Mouse (Mus musculus): Measurements from ENCODE around the gene Kptn.

Kptn gene

DNA sequence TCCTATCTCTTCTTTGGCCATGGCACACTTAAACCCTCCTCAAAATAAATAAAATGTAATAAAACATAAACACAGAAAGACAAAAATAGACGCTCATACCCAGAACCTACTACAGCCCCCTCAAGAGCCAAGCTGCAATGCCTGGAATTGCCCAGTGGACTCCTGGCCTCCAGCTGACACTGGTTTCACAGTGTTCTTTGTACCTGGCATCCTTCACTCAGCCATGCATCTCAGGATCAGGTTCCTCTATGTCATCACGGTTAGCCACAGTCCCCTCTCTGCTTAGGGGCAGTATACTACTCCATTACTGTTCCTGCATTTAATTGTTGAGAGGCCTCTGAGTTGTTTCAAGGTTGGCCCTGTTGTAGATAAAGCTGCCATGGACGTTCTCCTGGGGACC lies 13.2 kb downstream of the Kptn start:
- TF ChIP-seq GATA4 (IDR thresholded peaks at IDR 0.05; ENCODE audit: insufficient replicate concordance, low read length): no peak

DNA sequence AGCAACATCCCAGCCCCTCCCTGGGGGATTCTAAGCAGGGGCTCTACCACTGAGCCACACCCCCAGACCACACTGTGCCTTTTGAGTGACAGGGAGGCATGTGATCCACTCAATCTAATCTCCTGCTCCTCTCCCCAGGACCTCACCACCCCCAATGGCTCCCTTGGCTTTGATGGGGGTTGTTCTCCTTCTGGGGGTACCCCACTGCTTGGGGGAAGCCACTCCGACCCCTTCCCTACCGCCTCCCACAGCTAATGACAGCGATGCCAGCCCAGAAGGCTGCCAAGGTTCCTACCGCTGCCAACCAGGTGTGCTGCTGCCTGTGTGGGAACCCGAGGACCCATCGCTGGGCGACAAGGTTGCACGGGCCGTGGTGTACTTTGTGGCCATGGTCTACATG lies 14.0 kb downstream of the Kptn start:
- TF ChIP-seq GATA4 (IDR thresholded peaks at IDR 0.05; ENCODE audit: insufficient replicate concordance, low read length): no peak

DNA sequence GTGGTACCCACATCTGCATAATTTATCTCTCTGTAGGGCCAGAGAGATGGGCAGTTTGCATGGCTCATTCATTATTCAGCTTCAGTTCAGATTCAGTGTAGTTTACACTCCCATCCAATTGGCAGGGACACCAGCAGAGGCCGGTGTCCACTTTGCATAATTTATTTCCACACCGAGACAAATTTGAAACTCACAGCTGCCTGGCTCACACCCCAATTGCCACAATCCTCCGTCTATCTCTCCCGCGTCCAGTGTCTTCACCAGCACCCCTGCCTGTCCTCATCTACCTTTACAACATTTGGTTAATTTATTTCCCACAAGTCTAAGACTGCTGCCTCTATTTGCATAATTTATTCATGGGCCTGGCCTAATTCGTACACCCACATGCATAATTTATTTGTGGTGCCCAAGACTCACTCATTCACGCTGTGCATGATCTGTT lies 15.3 kb downstream of the Kptn start:
- no peak for TF ChIP-seq GATA4 (IDR thresholded peaks at IDR 0.05; ENCODE audit: insufficient replicate concordance, low read length)

DNA sequence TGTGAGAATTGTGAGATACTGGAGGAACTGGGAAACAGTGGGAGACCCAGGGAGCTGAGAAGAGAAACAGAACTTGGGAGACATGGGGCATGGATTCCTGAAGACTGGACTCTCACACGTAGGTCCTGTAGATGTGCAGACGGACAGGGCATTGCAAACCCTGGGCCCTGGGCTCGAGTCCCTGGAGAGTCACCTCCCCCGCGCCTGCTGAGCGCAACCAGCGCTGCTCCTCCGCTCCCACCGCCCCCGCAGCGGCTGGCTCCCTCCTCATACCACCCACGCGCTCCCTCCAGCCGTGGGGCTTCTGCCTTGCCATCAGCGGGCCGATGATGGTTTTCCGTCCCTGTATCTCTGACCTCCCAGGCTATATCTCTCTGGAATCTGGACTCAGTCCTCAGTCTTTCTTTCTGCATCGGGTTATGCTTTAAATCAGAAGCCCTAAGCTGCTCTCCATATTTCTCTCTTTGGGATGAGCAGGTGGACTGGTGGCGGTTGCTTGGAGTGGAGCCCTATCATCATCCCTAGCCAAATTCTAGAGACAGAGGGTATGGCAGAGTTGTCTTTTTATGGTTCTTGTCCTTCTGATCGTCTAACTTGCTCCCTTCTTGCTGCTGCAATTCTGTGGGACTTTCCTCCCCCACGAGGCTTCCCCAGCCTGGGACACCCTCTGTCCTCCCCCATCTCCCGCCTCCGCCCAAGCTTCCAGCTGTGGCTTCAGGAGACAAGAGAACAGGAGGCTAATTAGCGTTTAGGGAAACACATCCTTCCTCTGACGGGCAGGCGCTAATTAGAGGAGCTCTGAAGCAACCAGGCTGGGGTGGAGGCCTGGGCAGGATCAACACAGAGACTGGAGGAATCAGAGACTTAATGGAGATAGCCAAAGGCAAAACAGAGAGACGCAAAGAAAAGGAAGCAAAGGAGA lies 27.1 kb downstream of the Kptn start:
- TF ChIP-seq GATA4 (IDR thresholded peaks at IDR 0.05; ENCODE audit: insufficient replicate concordance, low read length): no peak

DNA sequence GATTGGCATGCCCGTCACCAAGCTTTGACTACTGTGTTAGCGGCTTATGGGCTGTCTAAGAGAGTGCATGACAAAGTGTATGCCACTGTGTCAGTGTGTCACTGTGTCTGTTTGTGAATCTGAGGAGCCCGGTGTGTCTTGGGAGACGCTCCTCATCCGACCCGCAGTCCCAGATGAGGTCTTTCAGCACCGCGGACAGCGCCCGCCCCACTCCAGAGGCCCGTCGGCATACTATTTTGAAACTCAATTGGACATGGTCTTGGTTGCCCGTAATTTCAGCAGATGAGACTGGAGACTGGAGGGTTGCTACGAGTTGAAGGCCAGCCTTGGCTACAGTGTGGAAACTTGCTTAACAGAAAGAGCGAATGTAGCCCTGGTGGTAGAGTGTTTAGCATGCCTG lies 27.9 kb downstream of the Kptn start:
- TF ChIP-seq GATA4 (IDR thresholded peaks at IDR 0.05; ENCODE audit: insufficient replicate concordance, low read length): no peak

DNA sequence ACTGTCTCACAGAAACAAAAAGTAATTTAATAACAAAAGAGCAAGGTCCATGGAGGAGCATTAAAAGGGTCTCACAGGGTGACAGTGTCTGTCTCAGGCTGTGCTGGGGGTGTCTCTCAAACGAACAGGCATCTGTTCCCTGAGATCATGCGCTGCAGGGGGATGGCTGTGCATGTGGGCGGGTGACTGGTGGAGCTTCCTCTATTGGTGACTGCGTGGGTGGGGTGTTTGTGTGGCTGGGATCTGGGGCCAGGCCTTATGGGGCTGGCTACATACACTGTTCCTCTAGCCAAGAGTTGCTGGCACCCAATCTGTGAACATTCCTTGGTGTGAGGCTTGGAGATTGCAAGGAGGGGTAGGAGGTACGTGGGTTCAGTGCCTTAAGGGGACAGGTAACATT lies 29.5 kb downstream of the Kptn start:
- no peak for TF ChIP-seq GATA4 (IDR thresholded peaks at IDR 0.05; ENCODE audit: insufficient replicate concordance, low read length)

DNA sequence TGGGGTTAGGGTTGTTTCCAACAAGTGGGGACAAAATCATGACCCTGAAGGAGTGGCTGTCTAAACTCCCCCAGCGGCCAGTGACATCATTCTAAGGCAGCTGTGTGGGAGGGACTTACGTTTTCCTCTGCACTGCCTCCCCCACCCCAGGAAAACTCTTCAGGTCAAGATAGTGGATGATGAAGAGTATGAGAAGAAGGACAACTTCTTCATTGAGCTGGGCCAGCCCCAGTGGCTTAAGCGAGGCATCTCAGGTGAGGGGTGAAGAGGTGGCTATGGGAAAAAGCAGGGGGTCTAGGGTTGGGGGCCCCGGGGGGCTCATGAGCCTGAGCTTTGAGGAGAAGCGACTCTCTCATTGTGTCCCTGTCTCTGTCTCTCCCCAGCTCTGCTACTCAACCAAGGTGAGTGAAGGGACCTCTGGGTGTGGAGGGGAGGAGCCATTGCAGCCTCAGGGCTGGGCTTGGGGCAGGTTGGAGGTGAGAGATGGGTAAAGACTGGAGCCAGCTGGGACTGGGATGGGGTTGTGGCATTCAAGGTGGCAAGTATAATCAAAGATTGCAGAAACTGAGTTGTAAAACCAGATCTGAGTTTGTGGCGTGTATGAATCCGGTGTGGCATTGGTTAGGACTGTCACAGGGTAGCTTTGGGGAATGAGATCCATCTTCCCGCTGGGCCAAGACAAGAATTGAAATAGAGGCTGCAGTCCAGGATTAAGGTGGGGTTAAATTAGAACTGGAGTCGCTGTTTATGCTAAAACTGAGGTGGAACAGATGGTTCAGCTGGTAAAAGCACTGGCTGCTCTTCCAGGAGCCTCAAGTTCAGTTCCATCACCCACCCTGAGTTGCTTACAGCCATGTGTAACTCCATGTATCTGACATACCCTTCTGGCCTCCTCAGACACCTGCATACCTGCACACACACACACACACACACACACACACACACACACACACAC lies 30.8 kb downstream of the Kptn start:
- no peak for TF ChIP-seq GATA4 (IDR thresholded peaks at IDR 0.05; ENCODE audit: insufficient replicate concordance, low read length)

DNA sequence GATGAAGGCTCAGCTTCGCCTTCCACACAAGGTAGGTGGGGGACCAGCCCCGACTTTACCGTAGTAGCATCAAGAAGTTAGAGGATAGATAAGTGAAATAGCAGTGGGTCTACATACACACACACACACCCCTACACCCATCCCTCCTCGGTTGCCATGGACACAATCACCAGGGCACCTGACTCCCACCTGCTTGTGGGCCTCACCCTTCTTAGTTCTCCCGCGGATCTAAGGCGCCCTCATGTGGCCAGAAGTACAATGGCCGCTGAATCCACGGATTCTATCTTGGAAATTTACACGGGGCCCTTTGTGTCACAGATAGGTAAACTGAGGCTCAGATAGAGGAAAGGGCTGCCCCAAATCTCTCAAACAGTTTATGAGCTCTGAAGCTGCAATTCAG lies 33.8 kb downstream of the Kptn start:
- TF ChIP-seq GATA4 (IDR thresholded peaks at IDR 0.05; ENCODE audit: insufficient replicate concordance, low read length): no peak

DNA sequence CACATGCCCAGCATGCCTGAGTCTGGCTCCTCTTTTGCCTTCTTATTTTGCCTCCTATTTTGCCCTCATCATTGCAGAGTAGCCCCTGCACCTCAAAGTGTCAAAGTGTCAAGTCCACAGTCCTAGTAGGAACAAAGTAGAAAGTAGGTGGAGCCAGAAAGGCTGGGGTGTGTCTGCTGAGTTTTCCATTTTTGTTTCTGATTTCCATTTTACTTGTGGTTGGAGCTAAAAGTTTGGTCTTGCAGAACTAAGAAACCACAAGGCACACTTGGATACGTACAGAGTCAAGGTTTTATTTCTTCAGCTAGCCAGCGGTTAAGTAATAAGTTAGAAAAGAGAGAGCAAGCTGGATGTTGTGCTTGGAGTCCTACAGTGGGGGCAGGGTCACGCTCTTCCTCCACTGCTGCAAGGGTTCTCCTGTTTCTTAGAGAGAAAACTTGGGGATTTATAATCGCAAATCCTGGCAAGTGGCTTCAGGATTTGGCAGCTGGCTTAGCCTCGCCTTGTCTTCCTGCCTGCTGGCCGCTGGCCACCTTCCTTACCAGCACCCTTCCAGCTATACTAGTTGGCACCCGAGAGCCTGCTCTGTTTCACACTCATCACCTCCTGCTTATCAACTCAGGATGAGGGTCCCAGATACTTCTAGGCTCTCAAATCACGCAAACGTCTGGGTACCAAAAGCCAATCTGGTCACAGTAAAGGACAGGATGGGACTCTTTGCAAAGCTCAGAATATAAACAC lies 35.6 kb downstream of the Kptn start:
- TF ChIP-seq GATA4 (IDR thresholded peaks at IDR 0.05; ENCODE audit: insufficient replicate concordance, low read length): no peak

DNA sequence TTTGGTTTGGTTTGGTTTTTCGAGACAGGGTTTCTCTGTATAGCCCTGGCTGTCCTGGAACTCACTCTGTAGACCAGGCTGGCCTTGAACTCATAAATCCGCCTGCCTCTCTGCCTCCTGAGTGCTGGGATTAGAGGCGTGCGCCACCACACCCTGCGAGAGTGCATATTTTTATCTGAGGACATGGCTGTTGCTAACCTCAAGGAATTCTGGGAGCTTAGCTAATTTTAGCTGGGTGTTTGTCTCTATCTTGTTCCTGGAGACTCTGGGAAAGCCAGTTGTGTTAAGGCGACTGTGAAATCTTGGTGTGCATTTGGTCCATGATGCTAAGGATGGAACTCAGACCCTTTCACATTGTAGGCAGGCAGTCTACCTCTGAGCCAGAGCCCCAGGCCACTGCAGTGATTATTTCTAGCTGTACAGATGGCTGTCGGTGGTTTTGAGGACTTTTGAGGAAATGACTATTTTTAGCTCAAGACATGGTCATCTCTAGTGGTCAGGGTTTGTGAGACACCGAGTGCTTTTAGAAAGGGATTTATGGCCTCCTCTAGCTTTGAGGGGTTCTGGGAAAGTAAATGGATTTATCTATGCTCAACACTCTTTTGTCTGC lies 36.5 kb downstream of the Kptn start:
- no peak for TF ChIP-seq GATA4 (IDR thresholded peaks at IDR 0.05; ENCODE audit: insufficient replicate concordance, low read length)

DNA sequence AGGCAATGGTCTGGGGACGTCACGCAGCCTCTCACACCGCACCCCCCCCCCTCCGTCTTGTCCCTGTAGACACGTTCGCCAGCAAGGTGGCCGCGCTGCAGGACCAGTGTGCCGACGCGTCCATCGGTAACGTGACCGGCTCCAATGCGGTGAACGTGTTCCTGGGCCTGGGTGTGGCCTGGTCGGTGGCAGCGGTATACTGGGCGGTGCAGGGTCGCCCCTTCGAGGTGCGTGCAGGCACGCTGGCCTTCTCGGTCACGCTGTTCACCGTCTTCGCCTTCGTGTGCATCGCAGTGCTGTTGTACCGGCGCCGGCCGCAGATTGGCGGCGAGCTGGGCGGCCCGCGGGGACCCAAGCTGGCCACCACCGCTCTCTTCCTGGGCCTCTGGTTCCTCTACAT lies 39.0 kb downstream of the Kptn start:
- no peak for TF ChIP-seq GATA4 (IDR thresholded peaks at IDR 0.05; ENCODE audit: insufficient replicate concordance, low read length)

DNA sequence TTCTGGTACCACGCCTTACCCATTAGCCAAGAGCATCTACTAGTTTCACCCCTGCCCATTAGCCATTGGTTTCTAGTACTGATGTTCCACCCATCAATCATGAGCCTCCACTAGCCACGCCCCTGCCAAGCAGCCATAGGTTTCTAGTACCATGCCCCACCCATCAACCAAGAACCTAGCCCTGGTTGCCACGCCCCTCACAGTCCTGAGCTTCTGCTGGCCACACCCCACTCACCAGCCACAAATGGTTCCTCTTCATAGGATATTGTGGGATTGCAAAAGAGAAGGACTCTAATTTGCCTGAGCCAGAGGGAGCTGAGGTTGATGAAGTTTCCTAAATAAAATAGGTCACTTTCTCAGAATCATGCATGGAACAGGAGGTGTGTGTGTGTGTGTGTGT lies 41.0 kb downstream of the Kptn start:
- no peak for TF ChIP-seq GATA4 (IDR thresholded peaks at IDR 0.05; ENCODE audit: insufficient replicate concordance, low read length)

DNA sequence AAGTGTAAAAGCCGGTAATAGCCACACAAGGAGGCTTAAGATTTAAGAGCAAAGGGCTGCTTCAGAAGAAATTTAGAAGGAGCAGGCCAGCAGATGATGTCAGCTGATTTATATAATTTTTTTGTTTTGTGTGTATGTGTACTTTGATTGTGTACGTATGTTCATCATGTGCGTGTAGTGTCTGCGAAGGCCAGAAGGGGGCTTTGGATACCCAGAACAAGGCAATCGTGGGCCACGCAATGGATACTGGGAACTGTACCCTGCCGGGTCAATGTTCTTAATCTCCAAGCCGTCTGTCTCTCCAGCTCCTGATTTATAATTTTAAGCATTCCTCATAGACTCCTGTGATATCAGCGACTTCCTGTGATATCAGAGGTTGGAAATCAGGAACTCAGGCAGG lies 41.6 kb downstream of the Kptn start:
- TF ChIP-seq GATA4 (IDR thresholded peaks at IDR 0.05; ENCODE audit: insufficient replicate concordance, low read length): no peak

DNA sequence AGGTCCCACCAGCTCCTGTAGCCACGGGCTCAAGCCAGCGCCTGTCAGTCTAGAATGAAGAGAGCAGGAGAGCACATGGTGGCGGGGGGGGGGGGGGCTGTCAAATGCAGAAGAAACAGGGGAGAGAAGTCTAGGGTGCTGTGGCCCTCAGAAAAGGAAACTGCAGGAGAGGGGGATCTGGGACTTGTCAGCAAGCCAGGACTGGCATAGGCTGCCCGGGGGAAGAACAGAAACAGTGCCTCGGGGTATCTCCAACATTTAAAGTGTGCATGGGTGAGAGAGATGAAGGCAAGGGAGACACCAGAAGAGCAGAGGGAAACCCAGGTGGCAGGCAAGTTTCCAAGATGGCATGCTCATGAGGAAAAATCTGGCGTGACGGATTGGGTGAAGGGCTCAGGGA lies 42.3 kb downstream of the Kptn start:
- TF ChIP-seq GATA4 (IDR thresholded peaks at IDR 0.05; ENCODE audit: insufficient replicate concordance, low read length): no peak

DNA sequence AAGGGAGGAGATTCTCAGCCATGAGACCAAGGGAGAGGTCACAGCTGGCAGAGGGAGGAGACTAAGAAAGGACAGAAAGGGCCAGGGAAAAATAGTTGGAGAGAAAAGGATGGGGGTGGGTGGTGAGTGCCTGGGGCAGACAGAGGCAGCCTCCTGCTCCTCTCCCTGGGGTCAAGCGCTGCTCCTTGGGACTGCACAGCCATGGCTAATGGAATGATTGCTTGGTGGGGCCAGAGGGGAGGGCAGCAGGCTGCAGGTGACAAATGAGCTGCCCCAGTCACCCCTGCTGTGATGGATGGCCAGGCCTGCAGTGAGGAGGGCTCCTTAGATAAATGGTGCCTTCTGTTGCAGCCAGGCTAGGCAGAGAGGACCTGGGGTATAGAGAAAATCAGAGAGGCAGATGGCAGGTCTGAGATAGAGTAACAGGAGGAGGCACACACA lies 52.5 kb downstream of the Kptn start:
- no peak for TF ChIP-seq GATA4 (IDR thresholded peaks at IDR 0.05; ENCODE audit: insufficient replicate concordance, low read length)
